Mouse (Mus musculus): ENCODE measurements around the gene Tbx6. TPM values are rescaled to one million over a fixed set of nuclear protein-coding genes. Genes with fewer than 3 reads are reported as not detected.

Tbx6 gene
- total RNA-seq, 2 experiments from 2014 or later: 0.52 to 0.59 TPM

DNA sequence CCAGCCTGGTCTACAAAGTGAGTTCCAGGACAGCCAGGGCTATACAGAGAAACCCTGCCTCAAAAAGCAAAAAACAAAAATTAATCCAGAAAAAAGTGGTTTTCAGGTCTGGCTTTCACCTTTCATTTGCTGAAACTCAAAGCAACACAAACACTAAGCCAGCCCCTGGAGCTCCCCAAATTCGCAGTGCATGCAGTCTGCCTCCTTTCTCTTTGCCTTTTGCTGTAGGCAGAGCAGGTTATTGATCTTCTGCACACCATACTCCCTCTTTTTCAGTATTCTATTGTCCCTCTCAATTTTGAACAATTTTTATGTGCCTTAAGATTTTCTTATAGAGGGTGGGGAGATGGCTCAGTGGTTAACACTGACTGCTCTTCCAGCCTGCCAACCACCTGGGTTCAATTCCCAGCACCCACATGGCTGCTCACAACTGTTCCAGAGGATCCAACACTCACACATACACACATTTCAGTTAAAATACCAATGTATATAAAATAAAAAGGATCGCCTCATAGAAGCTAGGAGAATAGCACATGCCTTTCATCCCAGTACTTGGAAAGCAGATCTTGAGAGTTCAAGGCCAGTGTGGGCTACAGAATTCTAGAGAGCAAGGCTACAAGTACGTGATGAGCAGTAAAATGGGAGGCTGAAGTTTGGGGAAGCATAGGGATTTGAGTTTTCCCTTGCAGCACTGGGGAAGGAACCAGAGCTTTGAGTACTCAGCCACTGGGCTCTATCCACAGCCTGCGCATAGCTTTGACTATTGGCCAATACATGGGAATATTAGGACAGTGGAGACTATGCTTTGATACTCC, 12.4 kb downstream of the Tbx6 start:
- peak; percentile 35 for DNase-seq (ENCODE audit: low spot score)

DNA sequence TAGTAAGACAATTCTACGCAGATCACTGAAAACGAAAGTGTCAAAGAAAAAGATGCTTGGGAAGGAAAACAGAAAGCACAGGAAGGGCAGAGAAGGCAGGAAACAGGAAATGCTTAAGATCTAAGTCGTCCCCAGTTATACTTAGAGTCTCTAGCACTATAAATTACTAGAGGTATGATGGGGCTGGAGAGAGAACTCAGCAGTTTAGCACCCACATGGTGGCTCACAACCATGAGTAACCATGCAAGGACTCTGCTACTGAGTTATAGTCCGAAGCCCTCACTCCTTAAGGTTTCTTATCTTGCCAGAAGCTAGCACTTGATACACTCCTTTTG, 13.0 kb downstream of the Tbx6 start:
- DNase-seq (ENCODE audit: low spot score): no peak

GRCm38 (mm10) chr7:126795387-126796317, 14.4 kb downstream of the Tbx6 start:
- DNase-seq (ENCODE audit: low spot score): no peak

DNA sequence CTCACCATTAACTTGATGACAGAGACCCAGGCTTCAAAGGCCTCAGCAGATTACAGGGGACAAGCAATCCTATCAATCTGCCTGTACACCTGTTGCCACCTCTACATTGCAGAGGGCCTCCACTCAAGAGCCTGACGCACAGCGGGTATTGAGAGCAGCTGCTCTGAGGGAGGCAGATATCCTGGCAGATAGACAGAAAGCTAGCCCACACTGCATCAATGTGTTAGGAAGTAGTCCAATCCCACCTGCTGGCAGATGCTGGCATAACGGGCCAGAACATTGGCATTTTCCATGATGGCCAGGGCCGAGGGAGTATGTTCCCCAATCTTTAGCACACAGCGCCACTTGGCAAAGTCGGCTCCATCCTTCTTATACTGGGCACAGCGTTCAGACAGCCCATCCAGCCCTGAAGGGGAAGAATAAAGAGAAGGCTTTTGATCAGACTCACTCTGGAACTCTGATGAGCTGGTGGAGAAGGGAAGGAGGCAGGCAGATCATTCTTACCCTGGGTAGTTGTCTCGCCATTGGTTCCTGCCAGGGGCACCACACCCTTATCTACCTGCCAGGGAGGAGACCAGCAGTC, 15.2 kb downstream of the Tbx6 start:
- peak; percentile 47 for DNase-seq (ENCODE audit: low spot score)

- DNase-seq (ENCODE audit: low spot score): peak; percentile 31
Measured at GRCm38 (mm10) chr7:126797411-126798126, 16.3 kb downstream of the Tbx6 start, which contains the start of gene Fam57b. Gene Fam57b (plus strand): TSS chr7:126797668.

DNA sequence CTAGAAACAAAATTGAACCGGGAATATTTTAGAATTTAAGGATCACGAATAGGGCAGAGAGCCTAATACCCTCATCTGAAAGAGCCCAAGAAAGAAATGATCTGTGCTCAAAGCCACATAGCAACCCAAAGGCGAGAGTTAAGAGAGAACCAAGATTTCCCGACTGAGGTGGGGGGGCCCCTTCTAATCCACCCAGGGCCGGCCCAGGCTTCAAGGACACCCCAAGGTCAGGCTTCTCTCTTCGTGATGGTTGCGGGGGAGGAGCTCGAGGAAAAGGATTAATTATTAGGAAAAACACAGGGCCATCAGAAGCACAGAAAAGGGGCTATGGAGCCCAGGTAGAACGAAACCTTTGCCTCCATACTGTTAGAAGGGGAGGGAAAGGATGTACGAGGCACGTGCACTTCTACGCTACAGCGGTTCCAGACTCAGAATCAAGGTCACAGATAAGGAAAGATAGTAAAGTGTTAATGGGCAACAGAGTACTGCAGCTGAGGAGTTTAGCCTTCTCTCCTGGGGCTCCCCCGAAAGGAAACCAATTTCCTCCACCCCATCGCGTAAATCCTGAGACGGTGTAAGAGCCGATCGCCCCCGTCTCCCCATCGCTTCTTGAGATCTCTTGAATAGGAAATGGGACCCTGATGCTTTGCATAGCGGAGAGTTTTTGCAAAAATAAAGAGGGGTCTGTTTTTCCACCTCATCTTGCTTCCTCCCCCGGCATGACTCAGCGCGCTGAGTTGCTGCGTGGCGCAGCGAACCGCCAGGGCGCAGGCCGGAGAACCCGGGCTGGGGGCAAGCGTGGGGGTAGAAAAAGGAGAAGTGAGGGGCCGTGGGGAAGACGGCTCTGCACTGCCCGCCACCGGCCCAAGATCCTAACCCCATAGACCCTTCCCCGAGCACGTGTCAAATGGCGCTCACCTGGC, 17.1 kb downstream of the Tbx6 start:
- DNase-seq (ENCODE audit: low spot score): peak; percentile 48

GRCm38 (mm10) chr7:126799050-126799467, 17.8 kb downstream of the Tbx6 start:
- DNase-seq (ENCODE audit: low spot score): peak; percentile 96

- peak; percentile 90 for DNase-seq (ENCODE audit: low spot score)
Measured at GRCm38 (mm10) chr7:126799468-126800268, 18.4 kb downstream of the Tbx6 start.

DNA sequence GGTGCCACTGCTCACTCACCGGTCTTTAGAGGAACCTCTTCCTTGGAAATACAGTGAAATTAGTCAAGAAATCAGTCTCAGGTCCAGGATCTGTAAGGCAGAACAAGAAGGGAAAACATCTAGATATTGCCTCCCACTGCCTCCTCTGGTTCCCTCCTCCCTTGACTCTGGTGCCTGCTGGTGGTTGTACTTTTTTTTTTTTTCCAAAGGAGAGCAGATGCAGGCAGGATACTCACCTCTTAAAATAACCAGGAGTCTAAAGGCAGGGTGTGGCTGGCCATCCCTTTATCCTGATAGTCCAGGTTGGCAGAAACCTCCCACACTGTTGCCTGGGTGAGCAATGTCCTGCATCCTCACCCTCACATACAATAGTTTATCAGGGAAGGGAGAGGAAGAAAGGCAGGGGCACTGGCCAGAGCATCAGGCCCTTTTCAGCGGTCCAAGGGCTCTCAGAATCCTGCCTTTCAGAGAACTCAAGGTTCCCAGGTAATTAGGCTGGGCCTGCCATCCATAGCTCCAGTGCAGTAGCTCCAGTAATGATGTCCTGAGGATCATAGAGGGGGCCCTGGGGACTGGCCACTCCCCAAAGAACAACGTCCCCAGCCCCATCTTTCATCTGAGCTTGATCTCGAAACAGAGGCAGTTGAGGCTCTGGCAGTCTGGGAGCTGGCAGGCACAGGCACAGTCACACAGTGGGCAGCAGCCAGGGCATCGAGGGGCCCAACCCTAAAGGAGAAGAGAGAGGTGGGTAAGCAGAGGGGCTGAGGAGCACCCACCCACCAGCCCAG, 19.2 kb downstream of the Tbx6 start:
- peak; percentile 56 for DNase-seq (ENCODE audit: low spot score)

- no peak for DNase-seq (ENCODE audit: low spot score)
Measured at GRCm38 (mm10) chr7:126801057-126801422, 19.8 kb downstream of the Tbx6 start.

- peak; percentile 87 for DNase-seq (ENCODE audit: low spot score)
Measured at GRCm38 (mm10) chr7:126802134-126802889, 21.0 kb downstream of the Tbx6 start.

- DNase-seq (ENCODE audit: low spot score): no peak
Measured at GRCm38 (mm10) chr7:126803181-126803580, 21.9 kb downstream of the Tbx6 start.

DNA sequence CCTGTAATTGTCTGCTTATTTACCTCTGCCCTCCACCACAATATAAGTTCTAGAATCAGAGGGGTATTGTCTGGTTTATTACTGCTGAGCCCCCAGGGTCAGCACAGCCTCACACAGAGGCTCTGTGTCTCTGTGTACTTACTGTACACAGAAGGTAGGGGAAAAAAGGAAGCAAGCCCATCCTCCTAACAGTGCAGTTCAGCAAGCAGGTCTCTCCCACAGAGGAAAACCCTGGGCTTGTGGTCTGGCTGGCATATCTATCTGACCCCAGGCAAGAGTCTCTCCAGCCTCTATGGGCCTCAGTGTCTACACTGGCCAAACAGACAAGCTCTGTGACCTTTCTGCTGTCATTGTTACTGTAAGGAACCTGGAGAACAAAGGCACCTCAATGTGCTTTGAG, 22.5 kb downstream of the Tbx6 start:
- no peak for DNase-seq (ENCODE audit: low spot score)

DNA sequence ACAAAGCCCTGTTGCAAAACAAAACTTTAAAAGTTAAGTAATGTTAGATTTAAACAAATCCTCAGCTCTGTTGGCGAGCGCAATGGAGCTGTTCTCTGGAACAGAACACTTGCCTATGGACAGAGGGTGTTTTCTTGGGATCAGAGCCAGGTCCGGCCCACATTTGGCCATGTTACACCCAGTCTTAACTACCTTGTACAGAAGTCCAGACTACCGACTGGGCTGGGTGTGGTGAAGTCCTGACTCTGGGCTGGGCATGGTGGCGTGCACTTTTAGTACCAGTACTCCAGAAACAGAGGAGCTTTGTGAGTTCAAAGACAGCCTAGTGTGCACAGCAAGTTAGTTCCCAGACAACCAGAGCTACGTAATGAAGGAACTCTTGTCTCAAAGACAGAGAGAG, 25.7 kb downstream of the Tbx6 start:
- DNase-seq (ENCODE audit: low spot score): peak; percentile 66

DNA sequence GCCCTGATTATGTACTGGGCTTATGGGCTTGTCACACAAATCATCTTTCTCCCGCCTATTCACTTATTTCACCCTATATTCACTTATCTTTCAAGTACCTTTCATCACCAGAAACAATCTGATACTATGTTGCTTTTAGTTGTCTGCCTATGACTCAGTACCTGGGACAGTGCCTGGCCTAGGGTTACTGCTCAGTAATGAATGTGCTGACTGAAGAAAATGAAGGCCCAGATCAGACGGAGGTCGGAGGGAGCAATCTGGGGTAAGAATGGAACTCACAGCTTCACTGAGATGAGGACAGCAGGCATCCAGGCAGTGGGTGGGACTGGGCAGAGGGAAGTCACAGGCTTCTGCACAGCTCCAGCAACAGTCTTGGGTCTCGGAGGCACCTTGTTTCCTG, 26.1 kb downstream of the Tbx6 start:
- peak; percentile 78 for DNase-seq (ENCODE audit: low spot score)

- DNase-seq (ENCODE audit: low spot score): peak; percentile 90
Measured at GRCm38 (mm10) chr7:126808703-126809455, 27.6 kb downstream of the Tbx6 start.

GRCm38 (mm10) chr7:126809723-126810369, 28.6 kb downstream of the Tbx6 start:
- DNase-seq (ENCODE audit: low spot score): no peak
